Mouse (Mus musculus) liver, embryonic 14.5 days (tissue): ENCODE measurements around the gene Lbhd1.

Source experiments
- CTCF ChIP-seq: IDR thresholded peaks from 2 replicates; pipeline ENCODE4 v1.5.1; 2016; ENCODE audit warnings: antibody characterized with exemption, low read depth, control low read depth
- EP300 ChIP-seq: IDR thresholded peaks from 2 replicates; pipeline ENCODE4 v1.6.1; 2016; ENCODE audit warnings: antibody characterized with exemption, low read depth

- TF ChIP-seq CTCF (no peak), EP300 (no peak)
Observed at GRCm38 (mm10) chr19:8883616-8884015, at the start of gene Lbhd1, which contains the start of gene Gm49403.
